ENCODE assay signal across 12 mouse cellular contexts in the genomic region with DNA sequence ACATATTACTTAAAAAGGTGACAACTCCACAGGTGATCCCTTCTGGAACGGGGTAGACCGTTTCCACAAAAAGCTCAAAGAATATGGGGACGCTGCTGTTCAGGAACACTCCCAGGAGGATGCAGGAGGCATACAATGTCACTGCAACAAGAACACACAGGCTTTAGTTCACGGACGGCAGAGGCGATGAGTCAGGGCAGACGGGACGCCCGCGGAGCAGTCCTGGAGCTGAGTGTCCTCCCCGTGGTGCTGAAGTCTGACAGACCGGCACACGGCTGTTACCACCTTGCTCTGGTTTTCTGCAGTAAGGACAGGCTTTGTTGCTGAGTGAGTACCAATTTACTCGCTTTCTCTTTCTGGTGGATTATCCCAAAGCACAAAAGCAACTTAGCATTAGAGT.
"Had no signal": no experiment of that assay in that cellular context is flagged by ENCODE, and none has a peak within 500 bp of the region (broad histone marks: within the 10 kb centered on the region; RNA-seq: fewer than 3 reads in every experiment).

No protein-coding gene starts in this region.

- ATAC-seq: liver, postnatal 0 days; lung, postnatal 0 days; midbrain, embryonic 13.5 days; midbrain, embryonic 16.5 days had no signal

- DNase-seq: kidney, postnatal 25 days; layer of hippocampus, adult 9-11 months; left cerebral cortex, postnatal 4 days; liver, postnatal 0 days; lung, embryonic 14.5 days; retina, postnatal 1 day; right cerebral cortex, postnatal 25 days; spleen, adult 18-20 months; thymus, postnatal 25 days had no signal
